Mouse (Mus musculus): ENCODE results near the gene Fmnl3.

DNA sequence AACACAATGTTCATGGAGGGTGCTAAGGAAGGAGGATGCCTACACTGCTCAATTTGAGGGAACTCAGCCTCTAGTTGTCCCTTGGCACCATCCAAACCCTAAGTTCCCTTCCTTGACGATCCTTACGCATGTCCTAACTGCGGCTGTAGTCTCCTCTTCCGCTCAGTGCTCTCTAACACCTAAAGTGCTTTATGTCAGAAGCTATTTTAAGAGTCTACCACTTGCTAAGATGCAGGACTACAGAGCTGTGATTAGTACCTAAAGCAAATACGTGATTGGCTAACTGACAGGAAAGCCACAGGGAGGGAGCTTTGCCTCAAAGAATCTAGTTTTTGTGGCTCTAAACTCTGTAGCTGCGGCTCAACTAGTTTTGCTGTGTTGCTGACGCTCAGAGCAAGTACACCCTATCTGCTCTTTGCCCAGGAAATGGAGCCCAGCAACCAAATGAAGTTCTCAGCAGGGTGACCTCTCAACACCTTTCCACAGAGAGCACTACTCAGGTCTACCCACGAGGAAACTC is 34.4 kb downstream of the Fmnl3 start:
- TF ChIP-seq POLR2A (IDR thresholded peaks at IDR 0.05; ENCODE audit: insufficient read depth, low read depth, low read length) (no peak), CTCF (IDR thresholded peaks at IDR 0.05) (no peak)

Measured in heart, adult 2 months (tissue).